ENCODE assay signal across 24 mouse cellular contexts in genomic region chr15:102077111-102077677, GRCm38 (mm10). TPM values are rescaled to one million over a fixed set of nuclear protein-coding genes. Genes with fewer than 3 reads are reported as not detected.
DNase-seq lines count a peak whose midpoint lies in the region; ATAC-seq and TF ChIP-seq lines count a peak whose summit lies in the region.
"Had no signal": no experiment of that assay in that cellular context is flagged by ENCODE, and none has a peak within 500 bp of the region (broad histone marks: within the 10 kb centered on the region; RNA-seq: fewer than 3 reads in every experiment).

No protein-coding gene starts in this region.

- H3K4me1 ChIP-seq in CH12.LX (ENCODE audit: control insufficient read depth in 1 of 2, insufficient read depth in 2 of 2) (peaks cover 7 to 66% of the 10 kb centered on the region in 2 experiments), E14TG2a.4 (replicated peaks; ENCODE audit: low read depth, low read length) (peaks cover 74% of the 10 kb centered on the region), MEL (ENCODE audit: control insufficient read depth in 1 of 2, insufficient read depth in 2 of 2, low read length in 2 of 2) (peaks cover 11 to 20% of the 10 kb centered on the region in 2 experiments)
- peaks cover 25% of the 10 kb centered on the region for H3K4me1 ChIP-seq in midbrain, embryonic 13.5 days (replicated peaks)

- in situ Hi-C loops in CH12.LX (cut with MboI; ENCODE audit: low pct_ligation_motif_present, low pct_unique_long_range_greater_than_20kb, low sequenced_read_pairs): no loop called here

- H3K9me3 ChIP-seq in CH12.LX (replicated peaks; ENCODE audit: low read length) (no peaks in the 10 kb centered on the region), E14TG2a.4 (ENCODE audit: low read length) (no peaks in the 10 kb centered on the region), MEL (replicated peaks; ENCODE audit: insufficient read depth, low read length) (no peaks in the 10 kb centered on the region)
- no peaks in the 10 kb centered on the region for H3K9me3 ChIP-seq in midbrain, embryonic 13.5 days
- H3K9me3 ChIP-seq: forebrain, embryonic 10.5 days; forebrain, embryonic 13.5 days; hindbrain, embryonic 10.5 days; hindbrain, embryonic 13.5 days had no signal

- intact Hi-C loops in heart, postnatal 14 days (cut with DNase I): no loop called here

- peak overlapping the region; percentile 0; the same call in 1 of the 2 replicates for H3K4me2 ChIP-seq in CH12.LX (ENCODE audit: insufficient read depth, low read depth, poor library complexity, severe bottlenecking)
- no peak overlapping the region for H3K4me2 ChIP-seq in midbrain, embryonic 13.5 days (replicated peaks)
- H3K4me2 ChIP-seq: forebrain, embryonic 13.5 days; heart, embryonic 11.5 days; hindbrain, embryonic 13.5 days had no signal

- H3K36me3 ChIP-seq in CH12.LX (replicated peaks in 1 of 2; ENCODE audit: control insufficient read depth in 1 of 2, insufficient read depth in 1 of 2, low read length in 1 of 2): peaks cover 15 to 47% of the 10 kb centered on the region in 2 experiments
- peaks cover 69% of the 10 kb centered on the region for H3K36me3 ChIP-seq in E14TG2a.4 (ENCODE audit: insufficient read depth, low read length)
- H3K36me3 ChIP-seq in MEL (ENCODE audit: control insufficient read depth in 1 of 2, insufficient read depth in 2 of 2, low read length in 2 of 2): peaks cover 45 to 68% of the 10 kb centered on the region in 2 experiments
- peaks cover 3% of the 10 kb centered on the region; the same call in 1 of the 2 replicates for H3K36me3 ChIP-seq in midbrain, embryonic 13.5 days

- dilution Hi-C loops in CH12.LX (cut with MboI; ENCODE audit: extremely low pct_ligation_motif_present, extremely low pct_unique_long_range_greater_than_20kb, low sequenced_read_pairs): no loop called here

- H3K79me2 ChIP-seq in CH12.LX (replicated peaks; ENCODE audit: control insufficient read depth, extremely low read depth, insufficient read depth, poor library complexity, severe bottlenecking): peaks cover 81% of the 10 kb centered on the region
- H3K79me2 ChIP-seq in MEL (ENCODE audit: control insufficient read depth, insufficient read depth, low read length, poor library complexity): peaks cover 79% of the 10 kb centered on the region

- ATAC-seq in midbrain, embryonic 13.5 days: no peak
- ATAC-seq: CD4-positive, CD25-positive, alpha-beta regulatory T cell, adult 4 months; forebrain, embryonic 13.5 days; forebrain, embryonic 16.5 days; hindbrain, embryonic 16.5 days; Patski had no signal

- no peaks in the 10 kb centered on the region for H3K27me3 ChIP-seq in CH12.LX (replicated peaks)
- H3K27me3 ChIP-seq in E14TG2a.4 (ENCODE audit: insufficient read depth, low read length): no peaks in the 10 kb centered on the region
- no peaks in the 10 kb centered on the region for H3K27me3 ChIP-seq in MEL (ENCODE audit: control insufficient read depth in 1 of 2, insufficient read depth in 2 of 2, low read length in 2 of 2)
- no peaks in the 10 kb centered on the region for H3K27me3 ChIP-seq in midbrain, embryonic 13.5 days
- H3K27me3 ChIP-seq: forebrain, embryonic 13.5 days; hindbrain, embryonic 13.5 days; Patski had no signal

- TF ChIP-seq RAD21 in CH12.LX (IDR thresholded peaks at IDR 0.05; ENCODE audit: low read depth, low read length): no peak
- no peak for TF ChIP-seq RAD21 in MEL (IDR thresholded peaks at IDR 0.05; ENCODE audit: low read depth, low read length)

- H3K27ac ChIP-seq in CH12.LX (ENCODE audit: insufficient read depth, low read depth) (no peak overlapping the region), MEL (ENCODE audit: control insufficient read depth, low read depth, low read length) (no peak overlapping the region)
- H3K27ac ChIP-seq in midbrain, embryonic 13.5 days: no peak overlapping the region
- H3K27ac ChIP-seq: forebrain, embryonic 10.5 days; forebrain, embryonic 13.5 days; gastrocnemius, adult 2 months; hindbrain, embryonic 10.5 days; hindbrain, embryonic 13.5 days had no signal

- 94% methylated on average over 2 of the region's 2 CpGs for WGBS in midbrain, embryonic 13.5 days

- TF ChIP-seq POLR2A in CH12.LX (IDR thresholded peaks at IDR 0.05; ENCODE audit: low read depth, low read length) (no peak), MEL (IDR thresholded peaks at IDR 0.05; ENCODE audit: control insufficient read depth in 1 of 2, insufficient read depth in 1 of 2, low read depth in 1 of 2, low read length in 2 of 2, poor library complexity in 1 of 2) (no peak; a peak in 1 of 4 replicates)

- TF ChIP-seq EP300 in CH12.LX (IDR thresholded peaks at IDR 0.05; ENCODE audit: low read length) (no peak), MEL (IDR thresholded peaks at IDR 0.05; ENCODE audit: low read depth in 1 of 2, low read length in 2 of 2) (no peak)

- DNase-seq in CH12.LX (ENCODE audit: extremely low read depth): no peak
- no peak for DNase-seq in MEL (ENCODE audit: low read depth, low spot score)
- no peak for DNase-seq in neural tube, embryonic 10.5 days (ENCODE audit: extremely low spot score, low spot score)
- no peak for DNase-seq in heart, postnatal 14 days
- DNase-seq: adrenal gland, postnatal 10 days; adrenal gland, postnatal 36 days; cerebellum, adult 18-20 months; cerebellum, adult 9-10 months; cerebellum, postnatal 14 days; gastrocnemius, adult 2 months; gastrocnemius, postnatal 14 days; heart, adult 11 months; heart, postnatal 36 days had no signal

- no peak overlapping the region for H3K9ac ChIP-seq in CH12.LX (ENCODE audit: insufficient read depth, low read depth)
- H3K9ac ChIP-seq in MEL (ENCODE audit: control insufficient read depth, low read depth, low read length, poor library complexity, severe bottlenecking): peak overlapping the region; percentile 39
- no peak overlapping the region for H3K9ac ChIP-seq in midbrain, embryonic 13.5 days (replicated peaks)
- H3K9ac ChIP-seq: forebrain, embryonic 13.5 days; hindbrain, embryonic 13.5 days had no signal

- no peak overlapping the region for H3K4me3 ChIP-seq in CH12.LX (replicated peaks in 1 of 3; ENCODE audit: low read depth in 2 of 3, low read length in 2 of 3, poor library complexity in 1 of 3)
- peak overlapping the region; percentile 99 for H3K4me3 ChIP-seq in E14TG2a.4 (replicated peaks; ENCODE audit: low read length)
- no peak overlapping the region; a peak in 1 of 4 replicates for H3K4me3 ChIP-seq in MEL (ENCODE audit: control insufficient read depth in 1 of 2, insufficient read depth in 1 of 2, low read depth in 2 of 2, low read length in 2 of 2)
- no peak overlapping the region for H3K4me3 ChIP-seq in midbrain, embryonic 13.5 days (replicated peaks)
- H3K4me3 ChIP-seq: forebrain, embryonic 13.5 days; gastrocnemius, adult 2 months; hindbrain, embryonic 10.5 days; hindbrain, embryonic 13.5 days had no signal

- TF ChIP-seq CTCF in CH12.LX (conservative IDR thresholded peaks at IDR 0.05 in 1 of 2, IDR thresholded peaks at IDR 0.05 in 1 of 2; ENCODE audit: low read depth in 2 of 2, low read length in 2 of 2) (no peak), E14TG2a.4 (conservative IDR thresholded peaks at IDR 0.05; ENCODE audit: low read length) (no peak), MEL (IDR thresholded peaks at IDR 0.05 in 2 of 3, conservative IDR thresholded peaks at IDR 0.05 in 1 of 3; ENCODE audit: control insufficient read depth in 1 of 3, insufficient read depth in 1 of 3, low read depth in 2 of 3, low read length in 3 of 3, poor library complexity in 1 of 3, severe bottlenecking in 1 of 3) (no peak)

TF ChIP-seq in CH12.LX, 34 proteins besides CTCF, POLR2A, EP300 and RAD21:
- TF ChIP-seq ZMIZ1 (IDR thresholded peaks at IDR 0.05; ENCODE audit: low read depth, low read length) (no peak), MYC (IDR thresholded peaks at IDR 0.05; ENCODE audit: low read depth, low read length) (0 out of 2 replicates have a peak, but pooled peaks have one; percentile 42)

TF ChIP-seq in MEL, 35 proteins besides CTCF, POLR2A, EP300 and RAD21 (continues in another document):
- no peak for TF ChIP-seq NELFE (IDR thresholded peaks at IDR 0.05; ENCODE audit: low read depth, low read length)
- TF ChIP-seq ZC3H11A (IDR thresholded peaks at IDR 0.05; ENCODE audit: low read depth, low read length): no peak

RNA-seq across cellular contexts. Expression of gene Eif4b, which starts 3.6 kb away (rescaled TPM):
- 507 and 555 TPM in 2 replicates for total RNA-seq in CH12.LX (2012; rRNA removed)
- total RNA-seq in CH12.LX (2014; rRNA removed): 492 and 536 TPM in 2 replicates
- 652 and 950 TPM in 2 replicates for polyA plus RNA-seq in CH12.LX (2012; ENCODE audit: insufficient read length, low read depth)
- 561 and 633 TPM in 2 replicates for total RNA-seq in MEL (2012; rRNA removed)
- polyA plus RNA-seq in MEL (2012; ENCODE audit: insufficient read depth in 1 of 2, insufficient read length in 2 of 2, low read depth in 1 of 2, low replicate concordance in 2 of 2, missing spikeins in 1 of 2): 100 to 1,000 TPM; 464 to 790 TPM
- 89.9 and 91.2 TPM in 2 replicates for polyA plus RNA-seq in midbrain, embryonic 13.5 days (2015; fragmentation: Nextera tagmentation; extraction: Ambion mirVana)
- total RNA-seq in heart, postnatal 14 days (2021): 100 to 1,000 TPM; 130 to 147 TPM

RNA-seq across cellular contexts. Expression of gene Tns2, which starts 23.0 kb away (rescaled TPM):
- total RNA-seq in CH12.LX (2012; rRNA removed) (0.08 and 0.13 TPM in 2 replicates), CH12.LX (2014; rRNA removed) (not detected in 2 replicates), MEL (2012; rRNA removed) (0.16 and 0.42 TPM in 2 replicates)
- polyA plus RNA-seq in CH12.LX (2012; ENCODE audit: insufficient read length, low read depth) (0.34 and 0.49 TPM in 2 replicates), MEL (2012; ENCODE audit: insufficient read depth in 1 of 2, insufficient read length in 2 of 2, low read depth in 1 of 2, low replicate concordance in 2 of 2, missing spikeins in 1 of 2) (1 to 10 TPM in 1 of 2 experiments, not detected in 1; 3.1 TPM)
- 6.1 and 6.9 TPM in 2 replicates for polyA plus RNA-seq in midbrain, embryonic 13.5 days (2015; fragmentation: Nextera tagmentation; extraction: Ambion mirVana)
- 100 to 1,000 TPM; 119 to 121 TPM for total RNA-seq in heart, postnatal 14 days (2021)

RNA-seq across cellular contexts. Expression of gene Krt18, which starts 49.2 kb away (rescaled TPM):
- 0.13 and 0.21 TPM in 2 replicates for total RNA-seq in CH12.LX (2012; rRNA removed)
- total RNA-seq in CH12.LX (2014; rRNA removed): not detected in 2 replicates
- polyA plus RNA-seq in CH12.LX (2012; ENCODE audit: insufficient read length, low read depth): not detected in 2 replicates
- total RNA-seq in MEL (2012; rRNA removed): 0.08 TPM in 1 of 2 replicates, not detected in the other
- not detected for polyA plus RNA-seq in MEL (2012; ENCODE audit: insufficient read depth in 1 of 2, insufficient read length in 2 of 2, low read depth in 1 of 2, low replicate concordance in 2 of 2, missing spikeins in 1 of 2)
- polyA plus RNA-seq in midbrain, embryonic 13.5 days (2015; fragmentation: Nextera tagmentation; extraction: Ambion mirVana): 1.2 and 2.5 TPM in 2 replicates
- 10 to 100 TPM in 1 of 2 experiments, 1 to 10 TPM in 1; 4.9 to 10.4 TPM for total RNA-seq in heart, postnatal 14 days (2021)

RNA-seq across cellular contexts. Expression of gene Spryd3, which starts 58.8 kb away (rescaled TPM):
- total RNA-seq in CH12.LX (2012; rRNA removed): 21.6 and 24.7 TPM in 2 replicates
- 19.6 and 21.5 TPM in 2 replicates for total RNA-seq in CH12.LX (2014; rRNA removed)
- polyA plus RNA-seq in CH12.LX (2012; ENCODE audit: insufficient read length, low read depth): 25.7 and 33.5 TPM in 2 replicates
- 26.5 and 29.3 TPM in 2 replicates for total RNA-seq in MEL (2012; rRNA removed)
- polyA plus RNA-seq in MEL (2012; ENCODE audit: insufficient read depth in 1 of 2, insufficient read length in 2 of 2, low read depth in 1 of 2, low replicate concordance in 2 of 2, missing spikeins in 1 of 2): 10 to 100 TPM in 1 of 2 experiments, not detected in 1; 35.4 TPM
- 38.0 and 38.5 TPM in 2 replicates for polyA plus RNA-seq in midbrain, embryonic 13.5 days (2015; fragmentation: Nextera tagmentation; extraction: Ambion mirVana)
- total RNA-seq in heart, postnatal 14 days (2021): 10 to 100 TPM; 14.0 to 17.5 TPM

Comparison
In these comparisons a context has a peak if more than half of its experiments do, and no peak if none do; other contexts are left out.
1. RNA of gene Tns2, which starts 23.0 kb away (total RNA-seq): 119 to 121 TPM in heart, postnatal 14 days; 0.16 to 0.42 TPM in MEL and 0.08 to 0.13 TPM in CH12.LX; every median in the first group is over 10 times any median in the second.
2. Of the 35 proteins assayed by ChIP-seq in both MEL and CH12.LX: peak only in MEL: HCFC1, MAX, MXI1, SIN3A, TBP and ZNF384; only in CH12.LX: none; in both: MYC; in neither: 28.